In the genomic region with DNA sequence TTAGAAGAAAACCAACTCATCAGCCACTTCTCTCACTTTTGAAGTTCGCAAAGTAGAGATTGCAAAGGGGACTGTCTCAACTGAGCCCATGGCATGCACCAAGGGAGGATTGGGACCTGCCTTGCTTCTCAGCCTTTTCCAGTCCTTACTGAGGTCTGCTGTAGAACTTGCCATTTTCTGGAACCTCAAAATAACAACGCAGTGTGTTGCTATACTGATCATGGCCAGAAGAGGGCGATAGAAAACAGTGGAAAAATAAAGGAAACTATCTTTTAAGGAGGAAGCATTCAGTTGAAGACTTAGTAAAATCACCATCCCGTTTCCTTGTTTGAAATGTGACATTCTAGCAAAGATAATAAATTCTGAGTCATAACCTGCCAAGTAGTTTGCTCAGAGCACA, we compare ENCODE assay signal across 9 mouse cellular contexts.
A peak's percentile ranks its signal among the peaks of the same experiment; 100 is the strongest.
DNase-seq lines count a peak whose midpoint lies in the region; ATAC-seq and TF ChIP-seq lines count a peak whose summit lies in the region.
"Had no signal": no experiment of that assay in that cellular context is flagged by ENCODE, and none has a peak within 500 bp of the region (broad histone marks: within the 10 kb centered on the region; RNA-seq: fewer than 3 reads in every experiment).

No protein-coding gene starts in this region.

- H3K4me2 ChIP-seq in hindbrain, embryonic 11.5 days (replicated peaks; ENCODE audit: low read depth, low read length): no peak overlapping the region
- H3K4me2 ChIP-seq in hindbrain, embryonic 16.5 days (ENCODE audit: low read length): no peak overlapping the region
- H3K4me2 ChIP-seq in hindbrain, postnatal 0 days (ENCODE audit: low read depth, low read length): no peak overlapping the region
- H3K4me2 ChIP-seq: limb, embryonic 12.5 days had no signal

- H3K27me3 ChIP-seq in hindbrain, embryonic 11.5 days (ENCODE audit: control insufficient read depth, insufficient read depth, low read length): no peaks in the 10 kb centered on the region
- no peaks in the 10 kb centered on the region for H3K27me3 ChIP-seq in hindbrain, embryonic 16.5 days (replicated peaks; ENCODE audit: control insufficient read depth, insufficient read depth, low read length)
- no peaks in the 10 kb centered on the region for H3K27me3 ChIP-seq in hindbrain, postnatal 0 days (ENCODE audit: insufficient read depth, low read length)
- H3K27me3 ChIP-seq: limb, embryonic 12.5 days had no signal

- peak; percentile 86 for TF ChIP-seq CTCF in hindbrain, postnatal 0 days (IDR thresholded peaks at IDR 0.05; ENCODE audit: low read depth)
- TF ChIP-seq CTCF in lung, adult 2 months (IDR thresholded peaks at IDR 0.05; ENCODE audit: insufficient read depth, low read length): no peak

- DNase-seq in hindbrain, embryonic 11.5 days (ENCODE audit: low spot score): peak; percentile 73
- peak; percentile 52 for DNase-seq in 416B (ENCODE audit: low read depth)
- DNase-seq in Muller cell, postnatal 12 days (ENCODE audit: inconsistent ontology term): peak; percentile 34
- peak; percentile 67 for DNase-seq in hindbrain, postnatal 0 days (ENCODE audit: low spot score)
- peak; percentile 23 for DNase-seq in lung, adult 2 months
- peak; percentile 62 for DNase-seq in testis, postnatal 10 days (ENCODE audit: low spot score)

- no peaks in the 10 kb centered on the region for H3K36me3 ChIP-seq in hindbrain, embryonic 11.5 days (ENCODE audit: control insufficient read depth, insufficient read depth, low read length)
- no peaks in the 10 kb centered on the region for H3K36me3 ChIP-seq in hindbrain, embryonic 16.5 days (ENCODE audit: control insufficient read depth, insufficient read depth, low read length)
- no peaks in the 10 kb centered on the region for H3K36me3 ChIP-seq in hindbrain, postnatal 0 days (ENCODE audit: insufficient read depth, low read length)
- H3K36me3 ChIP-seq: limb, embryonic 12.5 days had no signal

- H3K9me3 ChIP-seq in hindbrain, embryonic 11.5 days (ENCODE audit: control insufficient read depth, low read length): no peaks in the 10 kb centered on the region
- no peaks in the 10 kb centered on the region for H3K9me3 ChIP-seq in hindbrain, embryonic 16.5 days (ENCODE audit: control insufficient read depth, low read length)
- H3K9me3 ChIP-seq in hindbrain, postnatal 0 days (ENCODE audit: low read length): no peaks in the 10 kb centered on the region
- H3K9me3 ChIP-seq: limb, embryonic 12.5 days had no signal

- H3K27ac ChIP-seq in hindbrain, embryonic 11.5 days (ENCODE audit: low read depth, low read length): no peak overlapping the region
- no peak overlapping the region for H3K27ac ChIP-seq in hindbrain, embryonic 16.5 days (ENCODE audit: low read depth, low read length)
- no peak overlapping the region for H3K27ac ChIP-seq in hindbrain, postnatal 0 days
- H3K27ac ChIP-seq: limb, embryonic 12.5 days had no signal

- no peak overlapping the region for H3K9ac ChIP-seq in hindbrain, embryonic 11.5 days (ENCODE audit: low read depth, low read length)
- H3K9ac ChIP-seq in hindbrain, embryonic 16.5 days (ENCODE audit: low read depth, low read length): no peak overlapping the region
- no peak overlapping the region for H3K9ac ChIP-seq in hindbrain, postnatal 0 days (replicated peaks; ENCODE audit: low read length)
- H3K9ac ChIP-seq: limb, embryonic 12.5 days had no signal

- ATAC-seq in hindbrain, embryonic 11.5 days (ENCODE audit: low FRiP score): no peak
- ATAC-seq in hindbrain, embryonic 16.5 days: no peak
- peak; percentile 83 for ATAC-seq in common myeloid progenitor, adult 5-6 weeks (replicated peaks; ENCODE audit: low read depth, poor library complexity, severe bottlenecking)
- no peak for ATAC-seq in hindbrain, postnatal 0 days

- H3K4me3 ChIP-seq in hindbrain, embryonic 11.5 days (ENCODE audit: low read depth, low read length): no peak overlapping the region
- H3K4me3 ChIP-seq in hindbrain, embryonic 16.5 days (ENCODE audit: low read length): no peak overlapping the region
- no peak overlapping the region for H3K4me3 ChIP-seq in hindbrain, postnatal 0 days (ENCODE audit: low read length)
- no peak overlapping the region for H3K4me3 ChIP-seq in lung, adult 2 months (replicated peaks; ENCODE audit: extremely low read depth, low read depth, low read length)
- H3K4me3 ChIP-seq: limb, embryonic 12.5 days had no signal

- WGBS in hindbrain, embryonic 11.5 days: 37% methylated on average over 4 of the region's 4 CpGs
- 32% methylated on average over 4 of the region's 4 CpGs for WGBS in hindbrain, embryonic 16.5 days
- WGBS in hindbrain, postnatal 0 days: 31% methylated on average over 4 of the region's 4 CpGs
- 25% methylated on average over 4 of the region's 4 CpGs for WGBS in lung, adult 2 months

- no peaks in the 10 kb centered on the region for H3K4me1 ChIP-seq in hindbrain, embryonic 11.5 days (replicated peaks; ENCODE audit: control insufficient read depth, insufficient read depth, low read length)
- H3K4me1 ChIP-seq in hindbrain, embryonic 16.5 days (ENCODE audit: control insufficient read depth, insufficient read depth, low read depth, low read length): no peaks in the 10 kb centered on the region
- no peaks in the 10 kb centered on the region for H3K4me1 ChIP-seq in hindbrain, postnatal 0 days (ENCODE audit: insufficient read depth, low read length)
- no peaks in the 10 kb centered on the region for H3K4me1 ChIP-seq in lung, adult 2 months (ENCODE audit: control insufficient read depth, insufficient read depth, low read length)
- H3K4me1 ChIP-seq: limb, embryonic 12.5 days had no signal

- no peak for TF ChIP-seq POLR2A in lung, adult 2 months (IDR thresholded peaks at IDR 0.05; ENCODE audit: borderline replicate concordance, extremely low read depth, low read depth, low read length)

Comparison
In these comparisons a context has a peak if more than half of its experiments do, and no peak if none do; other contexts are left out.
1. DNase-seq: peak in every context shown above with its lines; median percentile 73 in hindbrain, embryonic 11.5 days; 67 in hindbrain, postnatal 0 days; 62 in testis, postnatal 10 days; 52 in 416B; 34 in Muller cell, postnatal 12 days; 23 in lung, adult 2 months.